Mouse (Mus musculus): Measurements from ENCODE around the gene Itpk1. TPM values are rescaled to one million over a fixed set of nuclear protein-coding genes. Genes with fewer than 3 reads are reported as not detected.

The Itpk1 gene
- 8.4 and 9.4 TPM in 2 replicates for polyA plus RNA-seq (2014; fragmentation: Nextera tagmentation; extraction: Ambion mirVana)

GRCm38 (mm10) chr12:102704457-102705198, at the start of gene Itpk1:
TSS of gene Itpk1 (minus strand) at chr12:102704930.
- WGBS = under 1% methylated on average over 59 of the region's 105 CpGs
- Histone ChIP-seq H3K36me3 (replicated peaks; ENCODE audit: control insufficient read depth, insufficient read depth, low read depth, low read length) (no peaks in the 10 kb centered on the region), H3K27me3 (ENCODE audit: control insufficient read depth, insufficient read depth, low read length) (no peaks in the 10 kb centered on the region), H3K4me2 (ENCODE audit: low read depth, low read length) (peak within 1 kb of the TSS; percentile 95), H3K9me3 (replicated peaks; ENCODE audit: control insufficient read depth, low read length) (no peaks in the 10 kb centered on the region), H3K4me1 (ENCODE audit: control insufficient read depth, insufficient read depth, low read length) (peaks cover 4% of the 10 kb centered on the region; the same call in 1 of the 2 replicates), H3K27ac (replicated peaks; ENCODE audit: low read depth, low read length) (peak within 1 kb of the TSS; percentile 47), H3K4me3 (ENCODE audit: low read depth, low read length) (peak within 1 kb of the TSS; percentile 81), H3K9ac (replicated peaks; ENCODE audit: low read length) (peak within 1 kb of the TSS; percentile 76)
- DNase-seq (ENCODE audit: low spot score) = peak; percentile 74
- ATAC-seq (replicated peaks; ENCODE audit: insufficient number of reproducible peaks, low FRiP score, low TSS enrichment, low read depth) = peak; percentile 83

GRCm38 (mm10) chr12:102748256-102748655, 43.5 kb upstream of the Itpk1 start:
- DNase-seq (ENCODE audit: low spot score) (no peak), ATAC-seq (replicated peaks; ENCODE audit: insufficient number of reproducible peaks, low FRiP score, low TSS enrichment, low read depth) (no peak)
- no peak overlapping the region for H3K9ac ChIP-seq (replicated peaks; ENCODE audit: low read length)
- no peak overlapping the region for H3K4me2 ChIP-seq (ENCODE audit: low read depth, low read length)
- H3K36me3 ChIP-seq (replicated peaks; ENCODE audit: control insufficient read depth, insufficient read depth, low read depth, low read length) = peaks cover 2% of the 10 kb centered on the region; the same call in 1 of the 2 replicates
- no peaks in the 10 kb centered on the region for H3K27me3 ChIP-seq (ENCODE audit: control insufficient read depth, insufficient read depth, low read length)
- H3K27ac ChIP-seq (replicated peaks; ENCODE audit: low read depth, low read length) = no peak overlapping the region
- no peaks in the 10 kb centered on the region for H3K4me1 ChIP-seq (ENCODE audit: control insufficient read depth, insufficient read depth, low read length)
- WGBS = 93% methylated on average over 3 of the region's 3 CpGs
- H3K9me3 ChIP-seq (replicated peaks; ENCODE audit: control insufficient read depth, low read length) = no peaks in the 10 kb centered on the region
- H3K4me3 ChIP-seq (ENCODE audit: low read depth, low read length) = no peak overlapping the region

GRCm38 (mm10) chr12:102744839-102745238, 40.1 kb upstream of the Itpk1 start:
- ATAC-seq (replicated peaks; ENCODE audit: insufficient number of reproducible peaks, low FRiP score, low TSS enrichment, low read depth) (no peak), DNase-seq (ENCODE audit: low spot score) (no peak)
- no peak overlapping the region for H3K4me2 ChIP-seq (ENCODE audit: low read depth, low read length)
- H3K4me3 ChIP-seq (ENCODE audit: low read depth, low read length) = no peak overlapping the region
- H3K9me3 ChIP-seq (replicated peaks; ENCODE audit: control insufficient read depth, low read length) = no peaks in the 10 kb centered on the region
- H3K27ac ChIP-seq (replicated peaks; ENCODE audit: low read depth, low read length) = no peak overlapping the region
- H3K4me1 ChIP-seq (ENCODE audit: control insufficient read depth, insufficient read depth, low read length) = peaks cover 3% of the 10 kb centered on the region; the same call in 1 of the 2 replicates
- no peak overlapping the region for H3K9ac ChIP-seq (replicated peaks; ENCODE audit: low read length)
- 59% methylated on average over 6 of the region's 6 CpGs for WGBS
- H3K36me3 ChIP-seq (replicated peaks; ENCODE audit: control insufficient read depth, insufficient read depth, low read depth, low read length) = peaks cover 2% of the 10 kb centered on the region; the same call in 1 of the 2 replicates
- H3K27me3 ChIP-seq (ENCODE audit: control insufficient read depth, insufficient read depth, low read length) = no peaks in the 10 kb centered on the region

DNA sequence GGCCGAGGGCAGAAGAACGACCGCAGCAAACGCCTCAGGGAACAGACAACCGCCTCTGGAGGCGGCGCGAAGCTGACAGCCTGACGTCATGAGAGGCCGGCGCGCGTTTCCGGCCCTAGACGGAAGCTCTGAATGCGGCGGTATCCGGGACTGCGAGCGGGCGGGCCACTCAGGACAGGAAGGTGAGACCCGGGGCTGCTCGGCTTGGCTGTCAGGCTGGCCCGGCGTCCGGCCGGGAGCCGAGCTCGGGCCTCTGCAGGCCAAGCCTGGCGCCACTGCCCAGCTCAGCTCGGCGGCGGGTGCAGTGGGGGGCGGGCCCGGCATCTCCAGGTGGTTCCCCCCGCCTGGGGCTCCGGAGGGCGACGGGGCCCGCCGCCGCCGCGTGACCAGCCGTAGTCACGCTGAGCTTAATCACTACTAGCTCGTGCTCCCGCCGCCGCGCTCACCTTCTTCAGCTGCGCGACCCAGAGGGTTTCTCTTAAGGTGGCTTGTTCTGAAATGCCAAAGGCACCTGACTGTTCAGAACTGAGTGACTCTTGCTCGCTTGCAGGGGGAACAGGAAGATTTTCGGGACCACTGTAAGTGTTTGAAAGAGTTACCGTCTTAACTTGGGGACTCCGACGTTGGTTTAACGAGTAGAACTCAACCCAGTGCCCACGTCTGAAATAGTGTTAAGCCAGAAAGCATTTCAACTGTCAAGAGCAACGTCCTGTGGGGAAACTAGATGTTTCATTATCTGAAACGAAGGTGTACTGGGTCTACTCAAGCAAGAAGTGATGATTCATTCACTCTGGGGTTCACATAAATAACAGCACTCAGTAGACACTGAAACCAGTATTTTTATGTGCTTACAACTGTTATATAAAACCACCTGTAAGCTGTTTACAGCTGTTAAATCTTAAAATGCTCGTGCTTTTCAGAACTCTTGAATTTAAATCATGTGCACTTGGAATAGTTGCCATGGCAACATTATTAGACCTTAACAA, 39.2 kb upstream of the Itpk1 start, which contains the start of the genes Moap1 and Tmem251:
Gene Moap1, minus strand, starts transcription at position 73 of the 986 bp plus-strand sequence.
Gene Tmem251, plus strand, starts transcription at position 174 of the 986 bp plus-strand sequence.
- Histone ChIP-seq H3K27ac (replicated peaks; ENCODE audit: low read depth, low read length) (peak within 1 kb of the TSS; percentile 65; the same call in 1 of the 2 replicates), H3K9me3 (replicated peaks; ENCODE audit: control insufficient read depth, low read length) (no peaks in the 10 kb centered on the region), H3K36me3 (replicated peaks; ENCODE audit: control insufficient read depth, insufficient read depth, low read depth, low read length) (peaks cover 2% of the 10 kb centered on the region; the same call in 1 of the 2 replicates), H3K27me3 (ENCODE audit: control insufficient read depth, insufficient read depth, low read length) (no peaks in the 10 kb centered on the region), H3K9ac (replicated peaks; ENCODE audit: low read length) (peak within 1 kb of the TSS; percentile 82), H3K4me2 (ENCODE audit: low read depth, low read length) (peak within 1 kb of the TSS; percentile 75), H3K4me1 (ENCODE audit: control insufficient read depth, insufficient read depth, low read length) (peaks cover 3% of the 10 kb centered on the region; the same call in 1 of the 2 replicates), H3K4me3 (ENCODE audit: low read depth, low read length) (peak within 1 kb of the TSS; percentile 78)
- peak; percentile 93 for DNase-seq (ENCODE audit: low spot score)
- 1% methylated on average over 61 of the region's 63 CpGs for WGBS
- ATAC-seq (replicated peaks; ENCODE audit: insufficient number of reproducible peaks, low FRiP score, low TSS enrichment, low read depth) = peak; percentile 94

GRCm38 (mm10) chr12:102743036-102743588, 38.4 kb upstream of the Itpk1 start:
- H3K27me3 ChIP-seq (ENCODE audit: control insufficient read depth, insufficient read depth, low read length) = no peaks in the 10 kb centered on the region
- H3K9ac ChIP-seq (replicated peaks; ENCODE audit: low read length) = peak overlapping the region; percentile 82
- H3K4me3 ChIP-seq (ENCODE audit: low read depth, low read length) = peak overlapping the region; percentile 78
- peak overlapping the region; percentile 75 for H3K4me2 ChIP-seq (ENCODE audit: low read depth, low read length)
- peaks cover under 1% of the 10 kb centered on the region; the same call in 1 of the 2 replicates for H3K36me3 ChIP-seq (replicated peaks; ENCODE audit: control insufficient read depth, insufficient read depth, low read depth, low read length)
- no peaks in the 10 kb centered on the region for H3K9me3 ChIP-seq (replicated peaks; ENCODE audit: control insufficient read depth, low read length)
- H3K27ac ChIP-seq (replicated peaks; ENCODE audit: low read depth, low read length) = 0 out of 2 replicates have a peak overlapping the region, but pooled peaks have one; percentile 52
- no peak for DNase-seq (ENCODE audit: low spot score)
- peak; percentile 37 for ATAC-seq (replicated peaks; ENCODE audit: insufficient number of reproducible peaks, low FRiP score, low TSS enrichment, low read depth)
- WGBS = under 1% methylated on average over 33 of the region's 33 CpGs
- peaks cover 3% of the 10 kb centered on the region; the same call in 1 of the 2 replicates for H3K4me1 ChIP-seq (ENCODE audit: control insufficient read depth, insufficient read depth, low read length)

DNA sequence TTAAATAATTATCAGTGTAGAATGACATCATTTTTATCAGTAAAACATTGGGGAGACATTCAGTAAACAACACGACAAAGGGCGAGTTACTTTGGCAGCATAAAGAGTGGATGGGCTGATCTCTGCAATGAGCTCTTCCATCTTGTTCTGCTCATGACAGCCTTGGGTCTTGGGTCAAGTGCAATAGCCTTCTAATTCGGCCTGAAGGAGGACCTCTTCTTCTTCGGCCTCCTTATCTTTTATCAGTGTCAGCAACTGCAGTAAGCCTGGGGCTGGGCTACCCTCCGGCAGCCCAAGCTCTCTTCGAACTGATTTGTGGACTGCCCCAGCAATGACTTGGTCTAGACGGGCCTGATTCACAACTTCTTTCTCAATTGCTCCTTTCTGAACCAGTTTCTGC, 37.3 kb upstream of the Itpk1 start:
- Histone ChIP-seq H3K9ac (replicated peaks; ENCODE audit: low read length) (no peak overlapping the region), H3K4me2 (ENCODE audit: low read depth, low read length) (no peak overlapping the region), H3K36me3 (replicated peaks; ENCODE audit: control insufficient read depth, insufficient read depth, low read depth, low read length) (no peaks in the 10 kb centered on the region), H3K9me3 (replicated peaks; ENCODE audit: control insufficient read depth, low read length) (no peaks in the 10 kb centered on the region), H3K27ac (replicated peaks; ENCODE audit: low read depth, low read length) (no peak overlapping the region), H3K27me3 (ENCODE audit: control insufficient read depth, insufficient read depth, low read length) (no peaks in the 10 kb centered on the region), H3K4me3 (ENCODE audit: low read depth, low read length) (no peak overlapping the region), H3K4me1 (ENCODE audit: control insufficient read depth, insufficient read depth, low read length) (peaks cover 3% of the 10 kb centered on the region; the same call in 1 of the 2 replicates)
- whole genome bisulfite sequencing = 85% methylated on average over 7 of the region's 7 CpGs
- DNase-seq (ENCODE audit: low spot score) (no peak), ATAC-seq (replicated peaks; ENCODE audit: insufficient number of reproducible peaks, low FRiP score, low TSS enrichment, low read depth) (no peak)

GRCm38 (mm10) chr12:102740285-102740684, 35.6 kb upstream of the Itpk1 start:
- WGBS = 68% methylated on average over 3 of the region's 3 CpGs
- no peak for ATAC-seq (replicated peaks; ENCODE audit: insufficient number of reproducible peaks, low FRiP score, low TSS enrichment, low read depth)

More at GRCm38 (mm10) chr12:102740285-102740684, 35.6 kb upstream of the Itpk1 start:
- Histone ChIP-seq H3K4me2 (ENCODE audit: low read depth, low read length) (no peak overlapping the region), H3K27me3 (ENCODE audit: control insufficient read depth, insufficient read depth, low read length) (no peaks in the 10 kb centered on the region), H3K4me3 (ENCODE audit: low read depth, low read length) (no peak overlapping the region), H3K9me3 (replicated peaks; ENCODE audit: control insufficient read depth, low read length) (no peaks in the 10 kb centered on the region), H3K36me3 (replicated peaks; ENCODE audit: control insufficient read depth, insufficient read depth, low read depth, low read length) (no peaks in the 10 kb centered on the region), H3K4me1 (ENCODE audit: control insufficient read depth, insufficient read depth, low read length) (peaks cover 3% of the 10 kb centered on the region; the same call in 1 of the 2 replicates), H3K27ac (replicated peaks; ENCODE audit: low read depth, low read length) (no peak overlapping the region), H3K9ac (replicated peaks; ENCODE audit: low read length) (no peak overlapping the region)
- DNase-seq (ENCODE audit: low spot score) = peak; percentile 37

Data from embryonic facial prominence, embryonic 11.5 days (tissue).